Mouse (Mus musculus) myocyte (in vitro differentiated cells): Measurements from ENCODE around the gene Ckap2l. TPM values are rescaled to one million over a fixed set of nuclear protein-coding genes. Genes with fewer than 3 reads are reported as not detected.

ENCODE experiments used
- H3K27me3 ChIP-seq: one replicate; pipeline ENCODE4 v1.6.1; 2011; ENCODE audit not compliant: control insufficient read depth, insufficient read depth, insufficient read length
- H3K36me3 ChIP-seq: one replicate; pipeline ENCODE4 v1.6.1; 2011; ENCODE audit not compliant: control insufficient read depth, insufficient read depth
- H3K4me2 ChIP-seq: one replicate; pipeline ENCODE4 v1.6.1; 2011; ENCODE audit warnings: low read depth, control low read depth
- H3K4me3 ChIP-seq: one replicate; pipeline ENCODE4 v1.5.1; 2011; ENCODE audit warnings: mild to moderate bottlenecking, control low read depth, moderate library complexity
- H3K79me2 ChIP-seq: one replicate; pipeline ENCODE4 v1.6.1; 2011; ENCODE audit not compliant: control insufficient read depth, insufficient read depth
- H3ac ChIP-seq: one replicate; pipeline ENCODE4 v1.6.1; 2011; ENCODE audit not compliant: control insufficient read depth, insufficient read length
- CEBPB ChIP-seq: IDR thresholded peaks from 2 replicates; pipeline ENCODE4 v1.6.1; 2011; ENCODE audit warnings: mild to moderate bottlenecking, moderate library complexity; ENCODE audit not compliant: poor library complexity, insufficient read depth, severe bottlenecking
- E2F4 ChIP-seq: IDR thresholded peaks from one replicate; pipeline ENCODE4 v1.6.1; 2011; ENCODE audit warnings: mild to moderate bottlenecking, control low read depth, moderate library complexity; ENCODE audit not compliant: insufficient read depth
- MAX ChIP-seq: IDR thresholded peaks from one replicate; pipeline ENCODE4 v1.6.1; 2011; ENCODE audit warnings: low read depth, mild to moderate bottlenecking, control low read depth
- MYOD1 ChIP-seq, 3 experiments: IDR thresholded peaks; one replicate each; pipeline ENCODE4 v1.6.1; 2011; ENCODE audit warnings: control low read depth in 2 of 3, low read depth in 2 of 3, mild to moderate bottlenecking in 2 of 3, moderate library complexity in 1 of 3; ENCODE audit not compliant: insufficient read length in 2 of 3, control insufficient read depth in 1 of 3
- MYOG ChIP-seq, 3 experiments: IDR thresholded peaks; one replicate each; pipeline ENCODE4 v1.6.1; 2011; ENCODE audit warnings: control low read depth in 2 of 3, low read depth in 2 of 3, mild to moderate bottlenecking in 2 of 3; ENCODE audit not compliant: insufficient read length in 2 of 3, control insufficient read depth in 1 of 3, insufficient read depth in 1 of 3
- POLR2A ChIP-seq: IDR thresholded peaks from one replicate; pipeline ENCODE4 v1.6.1; 2011; ENCODE audit warnings: low read depth, mild to moderate bottlenecking, control low read depth, moderate library complexity; ENCODE audit not compliant: insufficient read length
- POLR2AphosphoS2 ChIP-seq: IDR thresholded peaks from one replicate; pipeline ENCODE4 v1.6.1; 2011; ENCODE audit warnings: low read depth, control low read depth; ENCODE audit not compliant: insufficient read length
- REST ChIP-seq: IDR thresholded peaks from one replicate; pipeline ENCODE4 v1.6.1; 2011; ENCODE audit warnings: mild to moderate bottlenecking, control low read depth, moderate library complexity; ENCODE audit not compliant: insufficient read depth, insufficient read length
- SRF ChIP-seq: IDR thresholded peaks from one replicate; pipeline ENCODE4 v1.6.1; 2011; ENCODE audit warnings: low read depth; ENCODE audit not compliant: control insufficient read depth, insufficient read length
- TCF12 ChIP-seq: IDR thresholded peaks from one replicate; pipeline ENCODE4 v1.6.1; 2011; ENCODE audit warnings: mild to moderate bottlenecking, control low read depth; ENCODE audit not compliant: poor library complexity, insufficient read depth, severe bottlenecking
- TCF3 ChIP-seq: IDR thresholded peaks from one replicate; pipeline ENCODE4 v1.6.1; 2011; ENCODE audit warnings: low read depth, control low read depth; ENCODE audit not compliant: insufficient read length
- USF1 ChIP-seq: IDR thresholded peaks from one replicate; pipeline ENCODE4 v1.6.1; 2011; ENCODE audit warnings: low read depth, mild to moderate bottlenecking, control low read depth, moderate library complexity
- polyA plus RNA-seq: library from polyadenylated mRNA; unstranded; fragments of >200 nt; fragmentation: generic; extraction: Trizol; gene quantifications from one replicate; pipeline ENCODE4 v1.2.1, GENCODE M21; 2012; ENCODE audit warnings: missing spikeins

The Ckap2l gene
- polyA plus RNA-seq, 1 experiment = 9.9 TPM

DNA sequence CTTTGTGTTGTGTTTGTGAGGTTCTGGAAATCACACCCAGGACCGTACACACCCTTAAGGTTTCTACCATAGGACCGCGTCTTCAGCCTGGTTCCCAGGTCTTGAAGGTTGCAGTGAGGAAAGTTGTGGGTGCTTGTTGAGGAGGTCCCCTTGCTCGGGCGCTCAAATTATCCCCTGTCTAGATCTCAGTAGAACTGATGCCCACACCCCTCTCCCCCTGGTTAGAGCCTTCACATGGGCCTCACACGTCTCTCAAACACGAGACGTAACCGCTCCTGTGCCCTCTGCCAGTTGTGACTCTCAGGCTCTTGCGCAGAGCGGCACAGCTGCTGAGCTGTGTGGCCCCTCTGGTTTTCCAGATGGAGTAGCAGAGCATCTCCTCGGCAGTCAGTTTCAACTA is 50.1 kb downstream of the Ckap2l start:
- Histone ChIP-seq H3K79me2 (no peaks in the 10 kb centered on the region), H3K4me3 (no peak overlapping the region), H3K36me3 (no peaks in the 10 kb centered on the region), H3ac (no peak overlapping the region), H3K27me3 (no peaks in the 10 kb centered on the region), H3K4me2 (no peak overlapping the region)
- TF ChIP-seq MYOD1 (IDR thresholded peaks at IDR 0.05; ENCODE audit: control insufficient read depth in 1 of 3, insufficient read length in 2 of 3, low read depth in 2 of 3) (no peak), MAX (no peak), TCF12 (no peak), E2F4 (no peak), TCF3 (no peak), SRF (no peak), CEBPB (no peak), USF1 (no peak), REST (no peak), MYOG (IDR thresholded peaks at IDR 0.05; ENCODE audit: control insufficient read depth in 1 of 3, insufficient read depth in 1 of 3, insufficient read length in 2 of 3, low read depth in 2 of 3) (no peak), POLR2A (no peak), POLR2AphosphoS2 (no peak)

DNA sequence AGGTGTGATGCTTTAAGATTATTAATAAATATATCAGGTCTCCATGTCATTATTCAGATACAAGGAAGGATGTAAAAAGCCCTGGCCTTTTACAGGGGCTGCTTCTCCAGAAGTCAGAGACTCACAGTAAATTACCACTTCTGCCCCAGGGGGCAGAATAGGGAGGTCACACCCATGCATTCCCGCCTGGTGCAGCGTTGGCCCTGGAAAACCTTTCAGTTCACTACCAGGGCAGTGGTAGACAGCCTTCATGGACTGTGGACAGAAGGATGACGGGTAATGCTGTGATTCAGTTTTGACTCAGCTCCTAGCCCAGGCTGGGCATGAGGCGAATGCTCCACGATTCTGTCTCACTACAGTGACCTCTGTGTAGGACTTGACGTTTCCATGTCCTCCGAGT is 50.6 kb downstream of the Ckap2l start:
- H3K4me2 ChIP-seq = no peak overlapping the region
- no peaks in the 10 kb centered on the region for H3K79me2 ChIP-seq
- H3K36me3 ChIP-seq = no peaks in the 10 kb centered on the region
- no peaks in the 10 kb centered on the region for H3K27me3 ChIP-seq
- no peak overlapping the region for H3K4me3 ChIP-seq
- TF ChIP-seq MAX (no peak), CEBPB (no peak), E2F4 (no peak), MYOD1 (IDR thresholded peaks at IDR 0.05; ENCODE audit: control insufficient read depth in 1 of 3, insufficient read length in 2 of 3, low read depth in 2 of 3) (no peak), SRF (no peak), REST (no peak), TCF3 (no peak), USF1 (no peak), POLR2AphosphoS2 (no peak), MYOG (IDR thresholded peaks at IDR 0.05; ENCODE audit: control insufficient read depth in 1 of 3, insufficient read depth in 1 of 3, insufficient read length in 2 of 3, low read depth in 2 of 3) (no peak), TCF12 (no peak), POLR2A (no peak)
- H3ac ChIP-seq = no peak overlapping the region

- Histone ChIP-seq H3K36me3 (no peaks in the 10 kb centered on the region), H3K4me2 (no peak overlapping the region)
- TF ChIP-seq POLR2AphosphoS2 (no peak), E2F4 (no peak), TCF12 (no peak), REST (no peak), TCF3 (no peak), MYOG (IDR thresholded peaks at IDR 0.05; ENCODE audit: control insufficient read depth in 1 of 3, insufficient read depth in 1 of 3, insufficient read length in 2 of 3, low read depth in 2 of 3) (no peak), USF1 (no peak), MYOD1 (IDR thresholded peaks at IDR 0.05; ENCODE audit: control insufficient read depth in 1 of 3, insufficient read length in 2 of 3, low read depth in 2 of 3) (no peak), POLR2A (no peak), CEBPB (no peak), MAX (no peak), SRF (no peak)
These were observed 51.4 kb downstream of the Ckap2l start for GRCm38 (mm10) chr2:129245618-129246017.

GRCm38 (mm10) chr2:129244446-129245120 is 52.4 kb downstream of the Ckap2l start:
- H3ac ChIP-seq = no peak overlapping the region

More at GRCm38 (mm10) chr2:129245618-129246017, 51.4 kb downstream of the Ckap2l start:
- H3K4me3 ChIP-seq = no peak overlapping the region
- H3K27me3 ChIP-seq = no peaks in the 10 kb centered on the region
- no peak overlapping the region for H3ac ChIP-seq
- H3K79me2 ChIP-seq = no peaks in the 10 kb centered on the region

More at GRCm38 (mm10) chr2:129244446-129245120, 52.4 kb downstream of the Ckap2l start:
- H3K27me3 ChIP-seq = no peaks in the 10 kb centered on the region
- TF ChIP-seq E2F4 (no peak), POLR2AphosphoS2 (no peak), TCF12 (no peak), POLR2A (no peak), REST (no peak), TCF3 (no peak), CEBPB (no peak)
- no peak overlapping the region for H3K4me3 ChIP-seq
- no peaks in the 10 kb centered on the region for H3K79me2 ChIP-seq
- no peaks in the 10 kb centered on the region for H3K36me3 ChIP-seq
- H3K4me2 ChIP-seq = no peak overlapping the region
